In genomic region chr9:61965411-61965930, GRCm38 (mm10) we compare ENCODE assay signal across 9 mouse cellular contexts. TPM values are rescaled to one million over a fixed set of nuclear protein-coding genes. Genes with fewer than 3 reads are reported as not detected.
DNase-seq lines count a peak whose midpoint lies in the region; ATAC-seq and TF ChIP-seq lines count a peak whose summit lies in the region.
"Had no signal": no experiment of that assay in that cellular context is flagged by ENCODE, and none has a peak within 500 bp of the region (broad histone marks: within the 10 kb centered on the region; RNA-seq: fewer than 3 reads in every experiment).

No protein-coding gene starts in this region.

- whole genome bisulfite sequencing in kidney, embryonic 16.5 days: 35% methylated on average over 4 of the region's 4 CpGs
- WGBS in liver, embryonic 13.5 days (ENCODE audit: insufficient replicate concordance): 11% methylated on average over 4 of the region's 4 CpGs
- 40% methylated on average over 4 of the region's 4 CpGs for WGBS in neural tube, embryonic 12.5 days

- H3K27ac ChIP-seq in kidney, embryonic 16.5 days (ENCODE audit: low read length): 0 out of 2 replicates have a peak overlapping the region, but pooled peaks have one; percentile 29
- H3K27ac ChIP-seq in liver, embryonic 13.5 days: peak overlapping the region; percentile 12; the same call in 1 of the 2 replicates
- H3K27ac ChIP-seq in neural tube, embryonic 12.5 days: no peak overlapping the region
- no peak overlapping the region for H3K27ac ChIP-seq in testis, adult 2 months (ENCODE audit: control insufficient read depth, insufficient read depth, low read depth, low read length)
- H3K27ac ChIP-seq: heart, embryonic 15.5 days had no signal

- no peak overlapping the region for H3K4me2 ChIP-seq in kidney, embryonic 16.5 days (replicated peaks; ENCODE audit: low read depth, low read length)
- no peak overlapping the region for H3K4me2 ChIP-seq in liver, embryonic 13.5 days
- H3K4me2 ChIP-seq in neural tube, embryonic 12.5 days (replicated peaks): no peak overlapping the region
- H3K4me2 ChIP-seq: heart, embryonic 15.5 days had no signal

- TF ChIP-seq POLR2A in testis, adult 2 months (IDR thresholded peaks at IDR 0.05; ENCODE audit: control insufficient read depth, low read depth, low read length): no peak

- no peaks in the 10 kb centered on the region for H3K36me3 ChIP-seq in C2C12 (ENCODE audit: control insufficient read depth, insufficient read depth)
- H3K36me3 ChIP-seq in kidney, embryonic 16.5 days (ENCODE audit: insufficient read depth, low read length): no peaks in the 10 kb centered on the region
- H3K36me3 ChIP-seq in liver, embryonic 13.5 days: no peaks in the 10 kb centered on the region
- H3K36me3 ChIP-seq in neural tube, embryonic 12.5 days: no peaks in the 10 kb centered on the region
- no peaks in the 10 kb centered on the region for H3K36me3 ChIP-seq in testis, adult 2 months (ENCODE audit: control insufficient read depth, insufficient read depth, low read length)
- H3K36me3 ChIP-seq: heart, embryonic 15.5 days had no signal

- H3ac ChIP-seq in C2C12 (ENCODE audit: control insufficient read depth, insufficient read length, low read depth): no peak overlapping the region

- no peaks in the 10 kb centered on the region for H3K9me3 ChIP-seq in kidney, embryonic 16.5 days (ENCODE audit: low read length)
- H3K9me3 ChIP-seq in liver, embryonic 13.5 days (replicated peaks): no peaks in the 10 kb centered on the region
- no peaks in the 10 kb centered on the region for H3K9me3 ChIP-seq in neural tube, embryonic 12.5 days
- H3K9me3 ChIP-seq: heart, embryonic 15.5 days had no signal

- peaks cover 10% of the 10 kb centered on the region for H3K4me1 ChIP-seq in kidney, embryonic 16.5 days (ENCODE audit: insufficient read depth, low read length)
- H3K4me1 ChIP-seq in liver, embryonic 13.5 days (replicated peaks): peaks cover 26% of the 10 kb centered on the region
- H3K4me1 ChIP-seq in neural tube, embryonic 12.5 days: no peaks in the 10 kb centered on the region
- no peaks in the 10 kb centered on the region; the same call in none of the 2 replicates for H3K4me1 ChIP-seq in testis, adult 2 months (ENCODE audit: control insufficient read depth, insufficient read depth, low read length)

- no peaks in the 10 kb centered on the region for H3K79me3 ChIP-seq in C2C12 (ENCODE audit: low read depth)

- no peaks in the 10 kb centered on the region for H3K79me2 ChIP-seq in C2C12 (ENCODE audit: control insufficient read depth, insufficient read depth)

- no peak overlapping the region for H3K4me3 ChIP-seq in C2C12 (ENCODE audit: insufficient read depth, poor library complexity, severe bottlenecking)
- no peak overlapping the region for H3K4me3 ChIP-seq in kidney, embryonic 16.5 days (ENCODE audit: low read length)
- no peak overlapping the region for H3K4me3 ChIP-seq in liver, embryonic 13.5 days (replicated peaks)
- H3K4me3 ChIP-seq in neural tube, embryonic 12.5 days: no peak overlapping the region
- H3K4me3 ChIP-seq in testis, adult 2 months (ENCODE audit: control insufficient read depth, low read depth, low read length): no peak overlapping the region
- H3K4me3 ChIP-seq: heart, embryonic 15.5 days had no signal

- TF ChIP-seq CTCF in C2C12 (IDR thresholded peaks at IDR 0.05; ENCODE audit: control insufficient read depth, insufficient read depth, insufficient read length): peak; percentile 43
- TF ChIP-seq CTCF in testis, adult 2 months (IDR thresholded peaks at IDR 0.05; ENCODE audit: control insufficient read depth, insufficient read depth, insufficient replicate concordance, low read depth, low read length): peak; percentile 81; the same call in 1 of the 2 replicates

- no peaks in the 10 kb centered on the region for H3K27me3 ChIP-seq in C2C12 (ENCODE audit: control insufficient read depth, insufficient read depth, insufficient read length)
- no peaks in the 10 kb centered on the region for H3K27me3 ChIP-seq in kidney, embryonic 16.5 days (ENCODE audit: insufficient read depth, low read length)
- no peaks in the 10 kb centered on the region; the same call in 1 of the 2 replicates for H3K27me3 ChIP-seq in liver, embryonic 13.5 days
- H3K27me3 ChIP-seq in neural tube, embryonic 12.5 days (replicated peaks): no peaks in the 10 kb centered on the region
- no peaks in the 10 kb centered on the region for H3K27me3 ChIP-seq in testis, adult 2 months (ENCODE audit: control insufficient read depth, insufficient read depth, low read length)
- H3K27me3 ChIP-seq: heart, embryonic 15.5 days had no signal

- DNase-seq in adrenal gland, adult 2 months: peak; percentile 76
- DNase-seq in embryo, embryonic 11 days: peak; percentile 83
- peak; percentile 50 to 77 for DNase-seq in gastrocnemius, postnatal 4 days (ENCODE audit: low spot score in 2 of 2)
- DNase-seq in liver, embryonic 13.5 days: peak; percentile 27

- ATAC-seq in kidney, embryonic 16.5 days (ENCODE audit: low FRiP score, low TSS enrichment): peak; percentile 55; the same call in 1 of the 2 replicates
- peak; percentile 32; the same call in 1 of the 2 replicates for ATAC-seq in liver, embryonic 13.5 days (ENCODE audit: low read depth)
- ATAC-seq in neural tube, embryonic 12.5 days (ENCODE audit: low FRiP score, low read depth): peak; percentile 33; the same call in 1 of the 2 replicates

- no peak overlapping the region for H3K9ac ChIP-seq in kidney, embryonic 16.5 days (replicated peaks; ENCODE audit: low read length)
- H3K9ac ChIP-seq in liver, embryonic 13.5 days: no peak overlapping the region
- H3K9ac ChIP-seq in neural tube, embryonic 12.5 days: no peak overlapping the region
- H3K9ac ChIP-seq: heart, embryonic 15.5 days had no signal

TF ChIP-seq in C2C12, 6 proteins besides CTCF, POLR2A, EP300 and RAD21:
- no peak for TF ChIP-seq CEBPB (IDR thresholded peaks at IDR 0.05; ENCODE audit: low read depth)
- no peak for TF ChIP-seq USF1 (IDR thresholded peaks at IDR 0.05; ENCODE audit: low read depth)
- no peak for TF ChIP-seq MYOD1 (IDR thresholded peaks at IDR 0.05; ENCODE audit: control insufficient read depth, insufficient read length, low read depth)
- TF ChIP-seq FOSL1 (IDR thresholded peaks at IDR 0.05; ENCODE audit: insufficient read depth, low read length, poor library complexity, severe bottlenecking): no peak
- no peak for TF ChIP-seq MAX (IDR thresholded peaks at IDR 0.05)
- TF ChIP-seq MYOG (IDR thresholded peaks at IDR 0.05; ENCODE audit: control insufficient read depth, extremely low read depth, insufficient read length): no peak
TF ChIP-seq in C2C12: peak in this region for 0.

RNA-seq across cellular contexts. Expression of gene Kif23, which starts 18.9 kb away (rescaled TPM):
- 65.2 TPM for polyA plus RNA-seq in C2C12 (2012; fragmentation: generic; extraction: Trizol)
- 1 to 10 TPM; 1.7 to 6.1 TPM for total RNA-seq in adrenal gland, adult 2 months (2021)
- 0.31 and 0.37 TPM in 2 replicates for polyA plus RNA-seq in adrenal gland, adult 2 months (2012; rRNA removed)
- 10 to 100 TPM; 39.2 to 41.4 TPM for total RNA-seq in gastrocnemius, postnatal 4 days (2021)
- 122 and 129 TPM in 2 replicates for polyA plus RNA-seq in kidney, embryonic 16.5 days (2015; fragmentation: Nextera tagmentation; extraction: Ambion mirVana)
- 69.3 and 83.8 TPM in 2 replicates for polyA plus RNA-seq in liver, embryonic 13.5 days (2015; fragmentation: Nextera tagmentation; extraction: Ambion mirVana)
- polyA plus RNA-seq in neural tube, embryonic 12.5 days (2016; fragmentation: Nextera tagmentation; extraction: Ambion mirVana): 61.9 and 66.8 TPM in 2 replicates
- polyA plus RNA-seq in testis, adult 2 months (2012; rRNA removed): 8.4 and 12.8 TPM in 2 replicates

RNA-seq across cellular contexts. Expression of gene Rplp1, which starts 51.1 kb away (rescaled TPM):
- polyA plus RNA-seq in C2C12 (2012; fragmentation: generic; extraction: Trizol): 13,097 TPM
- total RNA-seq in adrenal gland, adult 2 months (2021): 1,000 to 10,000 TPM; 2,277 to 2,466 TPM
- 10,700 and 12,163 TPM in 2 replicates for polyA plus RNA-seq in adrenal gland, adult 2 months (2012; rRNA removed)
- 1,000 to 10,000 TPM; 2,037 to 2,325 TPM for total RNA-seq in gastrocnemius, postnatal 4 days (2021)
- polyA plus RNA-seq in kidney, embryonic 16.5 days (2015; fragmentation: Nextera tagmentation; extraction: Ambion mirVana): 1,273 and 1,285 TPM in 2 replicates
- polyA plus RNA-seq in liver, embryonic 13.5 days (2015; fragmentation: Nextera tagmentation; extraction: Ambion mirVana): 1,198 and 1,374 TPM in 2 replicates
- polyA plus RNA-seq in neural tube, embryonic 12.5 days (2016; fragmentation: Nextera tagmentation; extraction: Ambion mirVana): 776 and 823 TPM in 2 replicates
- polyA plus RNA-seq in testis, adult 2 months (2012; rRNA removed): 1,808 and 2,296 TPM in 2 replicates

Comparison
In these comparisons a context has a peak if more than half of its experiments do, and no peak if none do; other contexts are left out.
1. DNase-seq: peak in every context shown above with its lines; median percentile 83 in embryo, embryonic 11 days; 76 in adrenal gland, adult 2 months; 64 in gastrocnemius, postnatal 4 days; 27 in liver, embryonic 13.5 days.
2. H3K27ac ChIP-seq: peak in kidney, embryonic 16.5 days (single experiment) and liver, embryonic 13.5 days (single experiment); none in neural tube, embryonic 12.5 days (single experiment) and testis, adult 2 months (single experiment).
3. Peak in every context shown above with its lines, with median percentiles within 50 percentile points of each other: ATAC-seq.